Mouse (Mus musculus) mammary gland, adult 2 months (tissue): Measurements from ENCODE around the gene Gm10518. TPM values are rescaled to one million over a fixed set of nuclear protein-coding genes. Genes with fewer than 3 reads are reported as not detected.

ENCODE experiments used
- polyA plus RNA-seq: library from polyadenylated mRNA; depleted of rRNA; stranded (reverse); fragments of >200 nt; gene quantifications from 2 replicates; pipeline ENCODE4 v1.2.3, GENCODE M21; 2012; ENCODE audit warnings: low replicate concordance; rRNA removed

Gene Gm10518
- polyA plus RNA-seq: not detected in 2 replicates

GRCm38 (mm10) chr1:179802610-179803512 is at the start of gene Gm10518:
TSS of gene Gm10518 (plus strand) at chr1:179803376.

GRCm38 (mm10) chr1:179803513-179804139 is 450 bp downstream of the Gm10518 start, which contains the start of gene Ahctf1:
TSS of gene Ahctf1 (minus strand) at chr1:179803680.

Other genes with a start within 250 kb of the Gm10518 start
- 6.8 and 12.0 TPM in 2 replicates for gene Sccpdh, start 135.2 kb upstream of the Gm10518 start, polyA plus RNA-seq
- gene Kif28, start 58.1 kb upstream of the Gm10518 start, polyA plus RNA-seq: 0.07 TPM in 1 of 2 replicates, not detected in the other
- 3.9 and 8.2 TPM in 2 replicates for gene Ahctf1, start 304 bp downstream of the Gm10518 start, polyA plus RNA-seq
- gene Cdc42bpa, start 157.1 kb downstream of the Gm10518 start, polyA plus RNA-seq: 13.9 and 15.3 TPM in 2 replicates